Mouse (Mus musculus): Measurements from ENCODE around the gene Phf23.
A peak's percentile ranks its signal among the peaks of the same experiment; 100 is the strongest.
"Not testable (repeated sequence)": the region's sequence is repeated elsewhere in the genome, so short reads cannot be mapped to it uniquely, and the experiment has no call there.

Gene Phf23

GRCm38 (mm10) chr11:69995391-69995960 lies at the start of gene Phf23:
Gene Phf23, plus strand, starts transcription at chr11:69995777.
- peak; percentile 98 for DNase-seq (ENCODE audit: low read depth)

- no peak for DNase-seq (ENCODE audit: low read depth)
These were observed 49.3 kb upstream of the Phf23 start for GRCm38 (mm10) chr11:69945997-69946891.

GRCm38 (mm10) chr11:69947337-69948065 lies 48.1 kb upstream of the Phf23 start:
- DNase-seq (ENCODE audit: low read depth) = no peak

- DNase-seq (ENCODE audit: low read depth) = no peak
These were observed 47.4 kb upstream of the Phf23 start, which contains the start of gene Slc2a4 for GRCm38 (mm10) chr11:69948066-69948762. Gene Slc2a4, minus strand, starts transcription at chr11:69948188.

DNA sequence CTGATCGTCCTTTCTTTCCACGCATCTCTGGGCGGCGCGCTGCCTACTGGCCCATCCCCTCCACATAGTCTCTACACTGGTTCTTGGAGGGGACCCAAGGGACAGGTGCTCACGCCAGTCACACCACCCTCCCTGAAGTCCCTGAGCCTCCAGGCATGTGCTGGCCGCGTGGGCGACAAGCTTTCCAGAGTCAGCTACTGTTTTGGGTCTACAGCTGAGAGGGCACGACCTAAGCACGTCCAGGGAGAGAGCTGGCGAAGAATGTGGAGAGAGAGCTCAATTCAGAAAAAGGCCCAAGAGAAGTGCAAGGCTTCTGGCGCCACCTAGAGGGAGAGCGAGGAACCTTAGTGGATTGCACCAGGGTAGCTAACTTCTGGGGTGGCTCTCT lies 46.8 kb upstream of the Phf23 start:
- DNase-seq (ENCODE audit: low read depth) = peak; percentile 38

DNA sequence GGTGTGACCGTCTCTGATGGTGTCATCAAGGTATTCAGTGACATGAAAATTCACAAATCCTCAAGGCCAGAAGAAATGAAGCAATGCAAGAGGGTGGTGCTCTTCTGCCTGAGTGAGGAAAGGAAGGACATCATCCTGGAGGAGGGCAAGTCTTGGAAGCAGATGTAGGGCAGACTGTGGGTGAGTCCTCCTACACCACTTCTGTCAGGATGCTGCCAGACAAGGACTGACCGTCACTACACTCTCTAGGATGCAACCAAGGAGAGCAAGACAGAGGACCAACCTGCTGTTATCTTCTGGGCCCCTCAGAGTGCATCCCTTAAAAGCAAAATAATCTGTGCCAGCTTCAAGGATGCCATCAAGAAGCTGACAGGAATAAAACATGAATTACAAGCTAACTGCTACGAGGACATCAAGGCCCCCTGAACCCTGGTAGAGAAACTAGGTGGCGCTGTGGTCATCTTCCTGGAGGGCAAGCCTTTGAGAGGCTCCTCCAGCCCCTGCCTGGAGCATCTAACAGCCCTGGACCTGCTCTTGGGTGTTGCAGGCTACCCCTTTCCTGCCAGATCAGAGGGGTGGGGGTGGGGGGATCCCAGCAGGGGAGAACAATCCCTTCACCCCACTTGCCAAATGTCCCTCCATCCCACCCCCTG lies 44.6 kb upstream of the Phf23 start:
- DNase-seq (ENCODE audit: low read depth) = no peak

- DNase-seq (ENCODE audit: low read depth) = no peak
These were observed 43.3 kb upstream of the Phf23 start for GRCm38 (mm10) chr11:69952274-69952673.

DNA sequence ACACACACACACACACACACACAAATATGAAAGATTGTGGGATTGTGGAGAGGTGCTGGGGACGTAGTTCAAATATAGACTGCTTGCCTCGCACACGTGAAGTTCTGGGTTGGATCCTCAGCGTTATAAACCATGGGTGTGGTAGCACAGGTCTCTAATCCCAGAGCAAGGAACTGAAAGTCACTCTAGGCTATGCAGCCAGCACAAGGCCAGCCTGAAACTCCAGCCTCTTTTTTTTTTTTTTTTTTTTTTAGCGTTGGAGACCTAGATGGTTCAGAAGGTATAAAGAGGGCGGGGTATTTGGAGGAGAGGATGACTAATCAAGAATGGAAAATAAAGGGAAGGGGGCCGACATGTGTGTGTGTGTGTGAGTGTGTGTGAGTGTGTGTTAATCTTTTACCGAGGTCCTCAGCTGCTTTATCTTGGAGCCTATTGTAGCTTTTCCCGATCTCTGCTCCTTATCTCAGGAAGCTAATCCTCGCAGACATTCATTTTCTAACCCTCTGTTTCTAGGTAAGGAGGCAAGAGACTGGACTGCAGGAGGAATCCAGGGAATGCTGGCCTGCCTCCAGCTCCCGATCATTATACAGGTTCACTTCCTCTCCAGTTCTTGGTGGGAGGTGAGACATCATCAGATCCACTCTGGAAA lies 42.2 kb upstream of the Phf23 start:
- DNase-seq (ENCODE audit: low read depth) = no peak

DNA sequence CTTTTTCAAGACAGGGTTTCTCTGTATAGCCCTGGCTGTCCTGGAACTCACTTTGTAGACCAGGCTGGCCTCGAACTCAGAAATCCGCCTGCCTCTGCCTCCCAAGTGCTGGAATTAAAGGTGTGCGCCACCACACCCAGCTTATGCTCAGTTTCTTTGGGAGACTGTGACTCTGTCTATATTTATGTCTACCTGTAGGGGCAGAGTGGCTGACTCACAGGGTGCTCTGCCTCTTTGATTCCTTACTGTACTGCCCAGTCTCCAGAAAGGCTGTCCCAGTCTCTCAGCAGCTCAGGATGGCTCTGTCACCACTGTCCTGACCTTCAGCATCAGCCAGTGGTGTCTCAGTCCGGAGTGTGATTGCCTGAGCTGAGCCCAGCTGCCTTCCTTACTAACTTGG lies 40.0 kb upstream of the Phf23 start:
- not testable (repeated sequence) for DNase-seq (ENCODE audit: low read depth)

GRCm38 (mm10) chr11:69956218-69956617 lies 39.4 kb upstream of the Phf23 start:
- DNase-seq (ENCODE audit: low read depth) = no peak

DNA sequence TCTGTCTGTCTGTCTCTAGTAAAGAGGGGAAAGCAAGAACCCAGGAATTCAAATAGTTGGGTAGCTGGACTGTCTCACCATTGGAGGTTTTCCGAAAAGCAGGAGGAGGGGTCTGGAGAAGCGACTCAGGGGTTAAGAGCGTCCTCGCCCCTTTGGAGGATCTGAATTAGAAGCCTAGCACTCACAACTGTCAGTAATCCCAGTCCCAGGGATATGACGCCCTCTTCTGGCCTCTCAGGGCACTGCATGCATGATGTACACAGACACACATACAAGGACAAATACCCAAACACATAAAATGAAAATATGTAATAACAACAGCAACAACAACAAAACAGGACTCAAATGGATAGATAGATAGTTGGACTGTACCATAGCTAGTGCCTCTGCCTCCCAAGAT lies 35.0 kb upstream of the Phf23 start:
- no peak for DNase-seq (ENCODE audit: low read depth)

DNA sequence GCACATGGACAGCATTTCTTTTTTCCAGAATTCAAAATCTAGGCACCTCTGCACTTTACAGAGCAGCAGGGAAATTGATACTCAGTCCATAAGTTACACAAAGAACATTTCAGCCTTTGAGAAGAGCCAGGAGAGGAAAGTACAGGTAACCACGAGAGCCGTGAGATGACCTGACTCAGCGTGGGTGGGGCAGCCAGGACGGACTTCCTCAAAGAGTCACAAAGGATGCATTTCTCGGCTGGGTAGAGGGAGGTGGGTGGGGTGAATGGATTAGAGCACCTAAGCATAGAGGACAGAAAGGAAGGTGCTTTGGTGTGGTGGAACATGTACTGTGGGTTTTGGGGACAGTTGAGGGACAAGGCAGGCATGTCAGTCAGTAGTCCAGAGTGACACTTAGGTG lies 33.7 kb upstream of the Phf23 start:
- no peak for DNase-seq (ENCODE audit: low read depth)

- DNase-seq (ENCODE audit: low read depth) = no peak
These were observed 30.8 kb upstream of the Phf23 start, which contains the start of gene Cldn7 for GRCm38 (mm10) chr11:69964650-69965270. Gene Cldn7, plus strand, starts transcription at chr11:69964779.

DNA sequence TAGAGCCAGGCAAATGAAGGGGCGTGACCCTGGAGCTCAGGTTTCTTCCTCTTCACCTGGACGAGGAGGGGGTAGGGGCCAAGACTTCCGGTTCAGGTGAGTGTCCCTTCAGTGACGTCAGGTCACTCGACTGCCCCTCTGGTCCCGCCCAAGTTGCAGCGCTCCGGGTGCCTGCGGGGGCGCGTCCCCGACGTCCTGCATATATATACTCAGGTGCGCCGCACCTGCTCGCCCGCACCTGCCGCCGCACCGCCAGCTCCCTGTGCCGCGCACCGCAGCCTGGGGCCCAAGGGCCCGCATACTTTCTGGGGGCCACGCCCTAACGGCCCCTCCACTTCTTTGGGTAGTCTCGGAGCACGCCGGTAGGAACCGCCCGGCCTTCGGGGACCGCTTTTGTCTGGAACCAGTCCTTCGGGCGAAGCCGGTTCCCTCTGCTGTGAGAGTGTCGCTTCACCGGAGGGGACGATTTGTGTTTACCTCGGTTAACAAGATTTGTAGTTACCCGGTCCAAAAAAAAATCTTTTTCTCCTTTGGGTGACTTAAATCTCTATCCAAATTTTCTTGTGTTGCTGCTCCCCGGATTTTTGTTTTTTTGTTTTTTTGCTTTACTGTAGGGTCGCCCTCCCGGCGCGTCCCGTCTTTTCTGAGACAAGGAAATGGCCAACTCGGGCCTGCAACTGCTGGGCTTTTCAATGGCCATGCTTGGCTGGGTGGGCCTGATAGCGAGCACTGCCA lies 30.1 kb upstream of the Phf23 start:
- no peak for DNase-seq (ENCODE audit: low read depth)

- DNase-seq (ENCODE audit: low read depth) = no peak
These were observed 29.3 kb upstream of the Phf23 start for GRCm38 (mm10) chr11:69966006-69966859.

- no peak for DNase-seq (ENCODE audit: low read depth)
These were observed 28.6 kb upstream of the Phf23 start for GRCm38 (mm10) chr11:69966860-69967517.

- DNase-seq (ENCODE audit: low read depth) = no peak
These were observed 26.8 kb upstream of the Phf23 start for GRCm38 (mm10) chr11:69968793-69969192.

DNA sequence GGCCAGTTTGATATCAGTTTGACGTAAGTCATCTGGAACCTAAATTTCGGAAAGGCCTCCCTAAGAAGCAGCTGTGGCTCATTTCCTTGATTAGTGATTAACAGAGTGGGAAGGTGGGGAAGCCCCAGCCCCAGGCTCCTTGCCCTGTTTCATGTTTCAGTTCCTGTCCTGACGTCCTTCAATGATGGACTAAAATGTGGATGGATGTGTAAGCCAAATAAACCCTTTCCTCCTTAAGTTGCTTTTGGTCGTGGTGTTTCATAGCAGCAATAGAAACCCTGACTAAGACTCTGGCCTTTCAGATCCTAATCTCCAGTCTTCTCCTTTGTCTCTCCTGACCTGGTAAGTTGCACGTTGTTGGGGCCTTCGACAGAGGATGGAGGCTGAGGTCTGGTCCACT lies 25.4 kb upstream of the Phf23 start:
- DNase-seq (ENCODE audit: low read depth) = no peak
